Mouse (Mus musculus) limb, embryonic 11.5 days (tissue): ENCODE measurements around the gene Scgn. TPM values are rescaled to one million over a fixed set of nuclear protein-coding genes. Genes with fewer than 3 reads are reported as not detected.

ENCODE experiments used
- ATAC-seq: fragments of 200-750 bp; cut with Nextera tagmentation; 2 replicates; pipeline ENCODE4 v1.8.0; 2017; ENCODE audit warnings: low read depth; ENCODE audit not compliant: insufficient number of reproducible peaks, low FRiP score, low TSS enrichment
- DNase-seq: peaks from one replicate; pipeline ENCODE4 v3.0.0-alpha.2; 2015; ENCODE audit warnings: low spot score
- H3K27ac ChIP-seq: fragments of 300-500 bp; sonication (generic); replicated peaks from 2 replicates; pipeline ENCODE4 v1.5.1; 2014; ENCODE audit warnings: low read depth, mild to moderate bottlenecking, low read length
- H3K27me3 ChIP-seq: fragments of 300-500 bp; sonication (generic); 2 replicates; pipeline ENCODE4 v1.6.1; 2014; ENCODE audit warnings: mild to moderate bottlenecking, low read length, mixed read lengths; ENCODE audit not compliant: control insufficient read depth, insufficient read depth
- H3K36me3 ChIP-seq: fragments of 300-500 bp; sonication (generic); 2 replicates; pipeline ENCODE4 v1.6.1; 2014; ENCODE audit warnings: mild to moderate bottlenecking, low read length, moderate library complexity, mixed read lengths; ENCODE audit not compliant: control insufficient read depth, insufficient read depth
- H3K4me1 ChIP-seq: fragments of 300-500 bp; sonication (generic); 2 replicates; pipeline ENCODE4 v1.6.1; 2014; ENCODE audit warnings: low read length, mixed read lengths; ENCODE audit not compliant: control insufficient read depth, insufficient read depth
- H3K4me2 ChIP-seq: fragments of 300-500 bp; sonication (generic); 2 replicates; pipeline ENCODE4 v1.6.1; 2014; ENCODE audit warnings: low read depth, mild to moderate bottlenecking, moderate library complexity; ENCODE audit not compliant: severe bottlenecking
- H3K4me3 ChIP-seq: fragments of 300-500 bp; sonication (generic); 2 replicates; pipeline ENCODE4 v1.5.1; 2014; ENCODE audit warnings: low read depth, low read length
- H3K9ac ChIP-seq: fragments of 300-500 bp; sonication (generic); 2 replicates; pipeline ENCODE4 v1.6.1; 2014; ENCODE audit warnings: mild to moderate bottlenecking, low read length
- H3K9me3 ChIP-seq: fragments of 300-500 bp; sonication (generic); 2 replicates; pipeline ENCODE4 v1.6.1; 2016; ENCODE audit warnings: low read length; ENCODE audit not compliant: control insufficient read depth
- WGBS: fragments of 180-500 bp; shearing (Covaris S2); extraction: QIAGEN DNeasy Blood & Tissue Kit; methylation state at CpG from one replicate; pipeline ENCODE4 v1.1.7; 2014; 5-methylcytosine and 5-hydroxymethylcytosine counted together
- microRNA-seq: library from miRNA; unstranded; fragments of <30 nt; microRNA quantifications from one replicate; pipeline ENCODE4, GENCODE M21; 2016
- polyA plus RNA-seq: library from polyadenylated mRNA; unstranded; fragments of >200 nt; fragmentation: Nextera tagmentation; extraction: Ambion mirVana; gene quantifications from 2 replicates; pipeline ENCODE4 v1.2.1, GENCODE M21; 2014

The Scgn gene
- polyA plus RNA-seq, 1 experiment from 2014 or later = not detected

GRCm38 (mm10) chr13:23913791-23914306 lies 77.2 kb downstream of the Scgn start:
- H3K4me3 ChIP-seq = no peak overlapping the region
- no peaks in the 10 kb centered on the region for H3K27me3 ChIP-seq
- H3K36me3 ChIP-seq = no peaks in the 10 kb centered on the region
- H3K4me2 ChIP-seq = no peak overlapping the region
- 62% methylated on average over 6 of the region's 6 CpGs for WGBS
- no peak for DNase-seq
- H3K9ac ChIP-seq = no peak overlapping the region
- no peaks in the 10 kb centered on the region for H3K4me1 ChIP-seq
- no peak for ATAC-seq
- H3K27ac ChIP-seq = no peak overlapping the region
- no peaks in the 10 kb centered on the region for H3K9me3 ChIP-seq

DNA sequence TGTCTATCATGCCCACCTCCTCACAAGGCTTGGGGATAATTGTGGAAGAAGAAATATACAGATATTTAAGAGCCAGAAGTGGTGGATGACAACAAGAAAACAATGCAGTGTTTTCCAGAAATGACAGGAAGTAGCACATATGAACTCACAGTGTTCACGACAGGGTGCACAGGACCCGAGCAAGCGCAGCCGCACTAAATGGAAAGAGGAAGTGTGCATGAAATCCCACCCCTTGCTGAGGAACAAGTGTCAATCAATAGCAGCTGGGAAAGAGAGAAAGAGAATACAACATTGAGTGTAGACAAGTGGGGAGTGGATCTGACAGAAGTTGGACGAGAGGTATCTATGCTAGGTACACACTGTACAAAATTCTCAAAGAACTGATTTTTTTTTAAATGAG lies 79.7 kb downstream of the Scgn start:
- H3K4me1 ChIP-seq = no peaks in the 10 kb centered on the region
- no peaks in the 10 kb centered on the region for H3K36me3 ChIP-seq
- no peak overlapping the region for H3K4me3 ChIP-seq
- H3K27ac ChIP-seq = no peak overlapping the region
- 83% methylated on average over 5 of the region's 5 CpGs for WGBS
- ATAC-seq (no peak), DNase-seq (no peak)
- no peaks in the 10 kb centered on the region for H3K9me3 ChIP-seq
- no peak overlapping the region for H3K9ac ChIP-seq
- H3K4me2 ChIP-seq = no peak overlapping the region
- no peaks in the 10 kb centered on the region for H3K27me3 ChIP-seq

DNA sequence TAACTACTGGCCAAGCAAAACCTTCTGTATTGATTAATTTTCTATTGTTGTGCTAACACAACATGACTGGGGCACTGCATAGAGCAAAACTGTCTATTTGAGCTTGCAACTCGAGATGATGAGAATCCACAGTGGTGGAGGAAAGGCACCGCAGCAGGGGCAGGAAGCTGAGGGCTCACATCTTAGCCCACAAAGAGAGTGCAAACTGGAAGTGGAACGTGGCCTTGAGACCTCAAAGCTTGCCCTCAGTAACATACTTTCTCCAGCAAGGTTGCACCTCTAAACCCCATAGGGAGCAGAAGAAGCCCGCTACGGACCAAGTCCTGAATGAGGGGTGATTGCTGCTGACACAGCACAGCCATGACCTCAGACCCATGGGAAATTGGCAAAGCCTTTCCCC lies 80.9 kb downstream of the Scgn start:
- H3K4me1 ChIP-seq = no peaks in the 10 kb centered on the region
- H3K9me3 ChIP-seq = no peaks in the 10 kb centered on the region
- H3K4me3 ChIP-seq = no peak overlapping the region
- H3K4me2 ChIP-seq = no peak overlapping the region
- ATAC-seq (no peak), DNase-seq (no peak)
- no peaks in the 10 kb centered on the region for H3K27me3 ChIP-seq
- 80% methylated on average over 5 of the region's 5 CpGs for WGBS
- no peaks in the 10 kb centered on the region for H3K36me3 ChIP-seq
- no peak overlapping the region for H3K9ac ChIP-seq
- H3K27ac ChIP-seq = no peak overlapping the region

DNA sequence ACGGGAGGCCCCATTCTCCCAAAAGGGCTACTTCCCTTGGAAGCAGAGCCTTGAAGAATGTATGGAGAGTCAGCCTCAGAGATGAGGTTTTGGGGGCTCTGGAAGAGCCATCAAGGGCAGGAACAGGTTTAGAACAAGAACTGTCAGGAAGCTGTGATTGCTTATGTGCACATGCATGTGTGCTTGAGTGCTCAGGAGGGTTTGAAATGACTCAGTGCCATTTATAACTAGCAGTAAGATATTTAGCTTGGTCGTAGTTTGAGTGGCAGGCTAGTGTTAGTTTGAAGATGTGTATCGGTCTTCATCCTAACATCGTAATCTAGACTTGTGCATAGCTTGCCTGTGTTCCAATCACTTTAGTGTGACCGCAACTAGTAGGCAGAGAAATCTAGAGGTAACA lies 84.1 kb downstream of the Scgn start:
- DNase-seq (no peak), ATAC-seq (no peak)
- no peak overlapping the region for H3K4me2 ChIP-seq
- H3K9me3 ChIP-seq = no peaks in the 10 kb centered on the region
- H3K27me3 ChIP-seq = no peaks in the 10 kb centered on the region
- H3K4me1 ChIP-seq = no peaks in the 10 kb centered on the region
- H3K27ac ChIP-seq = no peak overlapping the region
- 94% methylated on average over 5 of the region's 5 CpGs for WGBS
- no peak overlapping the region for H3K4me3 ChIP-seq
- H3K36me3 ChIP-seq = no peaks in the 10 kb centered on the region
- H3K9ac ChIP-seq = no peak overlapping the region

Small RNAs within 50 kb of the gene (microRNA-seq; reads per million reads assigned to microRNA genes)
- gene Gm44344 = not detected

Other genes with a start within 250 kb of the Scgn start
- gene Hist1h3c, start 245.6 kb downstream of the Scgn start, polyA plus RNA-seq = 13.3 and 14.0 TPM in 2 replicates
- 1.7 and 3.4 TPM in 2 replicates for gene Hist1h2bb, start 244.5 kb downstream of the Scgn start, polyA plus RNA-seq
- 63.8 and 65.5 TPM in 2 replicates for gene Hist1h2ab, start 240.1 kb downstream of the Scgn start, polyA plus RNA-seq
- gene Hist1h3b, start 238.9 kb downstream of the Scgn start, polyA plus RNA-seq = 7.5 and 12.0 TPM in 2 replicates
- gene Hist1h4b, start 234.2 kb downstream of the Scgn start, polyA plus RNA-seq = 6.3 and 7.9 TPM in 2 replicates
- gene Hist1h4a, start 230.0 kb downstream of the Scgn start, polyA plus RNA-seq = 0.35 and 0.78 TPM in 2 replicates
- 5.1 and 5.4 TPM in 2 replicates for gene Hist1h3a, start 228.8 kb downstream of the Scgn start, polyA plus RNA-seq
- 2.8 and 4.1 TPM in 2 replicates for gene Hist1h1a, start 227.5 kb downstream of the Scgn start, polyA plus RNA-seq
- 0.30 TPM in 1 of 2 replicates, not detected in the other for gene Trim38, start 221.3 kb downstream of the Scgn start, polyA plus RNA-seq
- gene Slc17a2, start 184.2 kb downstream of the Scgn start, polyA plus RNA-seq = not detected in 2 replicates
- not detected in 2 replicates for gene Slc17a3, start 151.8 kb downstream of the Scgn start, polyA plus RNA-seq
- gene Slc17a1, start 123.5 kb downstream of the Scgn start, polyA plus RNA-seq = not detected in 2 replicates
- gene Slc17a4, start 76.2 kb downstream of the Scgn start, polyA plus RNA-seq = not detected in 2 replicates
- gene Hist1h2ba, start 57.1 kb downstream of the Scgn start, polyA plus RNA-seq = not detected in 2 replicates
- gene Hist1h2aa, start 56.8 kb downstream of the Scgn start, polyA plus RNA-seq = not detected in 2 replicates